Mouse (Mus musculus): ENCODE results near the gene Abhd12. TPM values are rescaled to one million over a fixed set of nuclear protein-coding genes. Genes with fewer than 3 reads are reported as not detected.
"Not testable (repeated sequence)": the region's sequence is repeated elsewhere in the genome, so short reads cannot be mapped to it uniquely, and the experiment has no call there.

Abhd12 gene
- total RNA-seq, 2 experiments from 2014 or later, result 239 to 243 TPM

DNA sequence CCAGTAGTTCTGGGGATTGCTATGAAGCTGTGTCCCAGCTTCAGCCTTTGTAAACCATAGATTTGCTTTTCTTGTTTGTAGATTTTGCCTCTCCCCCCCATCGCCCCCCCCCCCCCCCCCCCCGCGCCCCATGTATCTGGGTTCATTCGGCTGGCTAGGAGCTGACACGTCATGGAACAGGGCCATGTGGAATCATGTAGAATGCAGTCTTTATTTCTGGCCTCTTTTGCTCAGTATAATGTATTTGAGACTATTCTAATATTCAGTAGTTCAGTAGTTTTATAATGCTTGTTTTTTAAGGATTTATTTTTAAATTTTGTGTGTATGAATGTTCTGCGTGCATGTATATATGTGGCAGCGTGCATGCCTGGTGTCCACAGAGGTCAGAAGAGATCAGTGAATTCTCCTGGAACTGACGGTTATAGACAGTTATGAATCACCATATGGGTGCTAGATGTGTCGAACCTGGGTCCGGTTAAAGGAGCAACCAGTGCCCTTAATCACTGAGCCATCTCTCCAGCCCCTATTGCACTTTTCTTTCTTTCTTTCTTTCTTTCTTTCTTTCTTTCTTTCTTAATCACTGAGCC, 5.8 kb upstream of the Abhd12 start:
- DNase-seq (ENCODE audit: low spot score in 2 of 2), result no peak

DNA sequence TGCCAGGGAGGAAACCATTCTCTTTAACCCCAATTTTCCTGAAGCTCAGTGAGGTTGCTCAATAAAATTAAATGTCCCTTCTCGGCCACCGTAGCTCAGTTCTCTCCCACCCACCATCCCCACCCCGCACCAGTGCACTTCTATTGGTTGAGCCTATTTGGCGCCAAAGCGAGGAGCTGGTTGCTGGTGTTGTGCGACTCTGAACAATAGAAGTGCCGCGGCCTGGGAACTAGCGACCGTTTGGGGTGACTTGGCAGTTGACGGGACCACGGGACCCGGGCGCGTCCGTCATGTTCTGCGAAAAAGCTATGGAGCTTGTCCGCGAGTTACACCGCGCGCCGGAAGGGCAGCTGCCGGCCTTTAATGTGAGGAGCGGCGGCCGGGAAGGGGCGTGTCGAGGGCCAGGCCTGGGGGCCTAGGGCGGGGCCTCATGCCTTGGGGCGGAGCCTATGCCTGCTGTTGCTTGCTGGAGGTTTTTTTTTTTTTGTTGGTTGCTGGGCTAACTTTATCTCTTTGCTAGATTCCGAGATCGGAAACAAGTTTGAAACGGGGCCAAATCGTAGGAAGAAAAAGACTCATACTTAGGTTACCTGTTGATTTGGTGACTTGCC, 5.0 kb upstream of the Abhd12 start:
- peak; percentile 89 to 93 for DNase-seq (ENCODE audit: low spot score in 2 of 2)

- not testable (repeated sequence) for DNase-seq (ENCODE audit: low spot score in 2 of 2)
Observed at GRCm38 (mm10) chr2:150908881-150909280, 4.3 kb upstream of the Abhd12 start.

- DNase-seq (ENCODE audit: low spot score in 2 of 2), result no peak
Observed at GRCm38 (mm10) chr2:150904936-150905450, 452 bp upstream of the Abhd12 start, which contains the start of gene Gins1. Gene Gins1 (plus strand): TSS chr2:150905400.

DNA sequence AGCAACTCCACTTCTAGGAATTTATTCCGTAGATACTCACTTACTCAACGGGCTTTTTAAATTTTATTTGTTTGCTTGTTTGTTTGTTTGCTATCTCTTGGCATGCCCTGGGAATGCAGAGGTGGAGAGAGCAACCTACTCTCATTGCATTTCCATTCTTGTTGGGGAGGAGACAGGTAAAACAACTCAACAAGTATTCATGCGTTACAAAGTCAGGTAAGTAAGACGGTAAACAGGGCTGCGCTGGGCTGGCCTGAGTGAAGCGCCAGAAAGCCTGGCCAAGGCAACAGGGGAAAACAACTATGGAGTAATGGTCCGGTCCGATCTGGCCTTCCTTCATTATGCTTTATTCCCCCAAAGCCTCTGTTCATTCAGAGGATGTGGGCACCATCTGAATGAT, 2.2 kb downstream of the Abhd12 start:
- no peak for DNase-seq (ENCODE audit: low spot score in 2 of 2)

GRCm38 (mm10) chr2:150900341-150900740, 4.2 kb downstream of the Abhd12 start:
- DNase-seq (ENCODE audit: low spot score in 2 of 2), result no peak

DNA sequence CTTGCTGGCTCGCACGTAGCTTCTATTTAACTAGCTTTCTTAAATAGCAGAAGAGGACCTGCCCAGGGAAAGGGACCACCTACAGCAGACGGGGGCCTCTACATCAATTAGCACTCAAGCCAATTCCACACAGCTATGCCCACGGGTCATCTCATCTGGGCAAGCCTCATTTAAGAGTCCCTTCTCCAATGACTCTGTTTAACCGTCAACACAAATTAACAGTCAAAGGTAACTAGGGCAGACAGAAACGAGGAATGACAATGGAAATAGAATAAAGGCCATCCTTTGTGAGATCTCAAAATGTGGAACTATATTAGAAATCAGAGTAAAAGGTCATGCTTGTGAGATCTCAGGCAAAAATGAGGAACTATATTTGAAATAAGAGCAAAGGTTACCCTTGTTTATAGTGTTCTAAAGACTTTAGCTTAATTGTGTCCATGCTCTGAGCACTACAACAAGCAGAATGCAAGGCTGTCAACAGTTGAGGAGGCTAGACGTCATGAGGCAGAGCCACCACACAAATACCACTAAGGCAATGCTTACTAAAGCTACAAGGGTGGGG, 8.8 kb downstream of the Abhd12 start:
- DNase-seq (ENCODE audit: low spot score in 2 of 2), result no peak

DNA sequence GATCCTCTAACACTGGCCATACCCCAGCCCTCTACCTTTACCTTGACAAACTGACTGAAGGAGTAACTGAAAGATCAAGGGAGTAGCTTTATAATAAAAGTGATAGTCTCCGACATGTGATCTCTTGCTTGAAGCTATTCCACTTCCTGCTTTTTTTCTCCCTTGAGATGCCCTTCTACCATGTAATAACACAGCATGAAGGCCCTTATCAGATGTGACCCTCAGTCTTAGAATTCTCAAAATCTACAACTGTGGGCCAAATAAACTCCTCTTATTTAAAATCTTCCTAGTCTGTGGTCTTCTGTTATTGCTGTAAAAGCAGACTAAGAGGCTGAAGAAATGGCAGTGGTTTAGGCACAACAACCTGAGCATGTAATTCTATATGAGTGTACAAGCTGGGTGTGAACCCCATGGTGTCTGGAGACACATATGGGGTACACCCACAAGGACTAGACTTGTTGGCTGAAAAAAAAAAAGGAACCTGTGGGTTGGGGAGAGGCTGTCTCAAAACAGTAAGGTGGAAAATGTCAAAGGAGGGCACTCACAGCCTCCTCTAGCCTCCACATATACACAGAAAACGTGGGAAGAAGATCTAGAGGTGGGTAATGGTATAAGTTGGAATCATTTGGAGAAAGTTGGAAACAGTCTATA, 9.8 kb downstream of the Abhd12 start:
- DNase-seq (ENCODE audit: low spot score in 2 of 2), result no peak

- DNase-seq (ENCODE audit: low spot score in 2 of 2), result no peak
Observed at GRCm38 (mm10) chr2:150887370-150887769, 17.2 kb downstream of the Abhd12 start.

GRCm38 (mm10) chr2:150886315-150886714, 18.2 kb downstream of the Abhd12 start:
- no peak for DNase-seq (ENCODE audit: low spot score in 2 of 2)

GRCm38 (mm10) chr2:150885814-150886213, 18.7 kb downstream of the Abhd12 start:
- DNase-seq (ENCODE audit: low spot score in 2 of 2), result no peak

DNA sequence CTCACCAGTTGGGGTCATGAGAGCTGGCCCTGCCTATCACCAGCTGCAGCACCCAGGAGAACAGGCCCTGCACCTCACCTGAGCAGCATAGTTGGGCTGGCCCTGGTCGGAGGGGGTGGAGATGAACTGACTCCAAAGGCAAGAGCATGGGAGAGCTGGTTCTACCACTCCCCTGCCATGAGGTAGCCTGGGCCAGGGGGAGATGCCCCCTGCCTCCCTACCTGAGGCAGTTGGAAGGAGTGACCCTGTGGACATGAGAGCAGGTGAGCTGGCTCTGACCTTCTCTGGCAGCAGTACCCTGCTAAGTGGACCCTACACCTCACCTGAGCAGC, 19.8 kb downstream of the Abhd12 start:
- DNase-seq (ENCODE audit: low spot score in 2 of 2), result no peak

- no peak for DNase-seq (ENCODE audit: low spot score in 2 of 2)
Observed at GRCm38 (mm10) chr2:150884075-150884778, 20.3 kb downstream of the Abhd12 start.

- DNase-seq (ENCODE audit: low spot score in 2 of 2), result no peak
Observed at GRCm38 (mm10) chr2:150877561-150877960, 27.0 kb downstream of the Abhd12 start.

- DNase-seq (ENCODE audit: low spot score in 2 of 2), result no peak
Observed at GRCm38 (mm10) chr2:150875226-150875625, 29.3 kb downstream of the Abhd12 start.

- no peak for DNase-seq (ENCODE audit: low spot score in 2 of 2)
Observed at GRCm38 (mm10) chr2:150874508-150874907, 30.0 kb downstream of the Abhd12 start.

- DNase-seq (ENCODE audit: low spot score in 2 of 2), result no peak
Observed at GRCm38 (mm10) chr2:150869446-150869845, 35.1 kb downstream of the Abhd12 start.

DNA sequence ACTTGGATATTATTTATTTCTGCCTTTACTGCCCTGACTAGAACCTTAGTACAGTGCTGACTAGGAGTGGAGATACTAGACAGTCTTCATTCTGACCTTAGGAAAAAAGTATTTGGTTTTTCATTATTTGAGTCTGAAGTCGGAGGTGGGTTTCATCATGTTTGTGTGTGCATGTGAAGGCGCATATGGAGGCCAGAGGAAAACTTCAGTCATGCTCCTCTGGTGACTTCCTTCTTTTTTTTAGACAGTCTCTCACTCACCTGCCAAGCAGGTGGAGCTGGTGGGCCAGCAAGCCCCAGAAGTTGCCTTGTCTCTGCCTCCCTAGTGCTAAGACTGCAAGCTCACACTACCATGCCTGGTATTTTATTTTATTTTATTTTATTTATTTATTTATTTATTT, 37.5 kb downstream of the Abhd12 start:
- DNase-seq (ENCODE audit: low spot score in 2 of 2), result no peak

DNA sequence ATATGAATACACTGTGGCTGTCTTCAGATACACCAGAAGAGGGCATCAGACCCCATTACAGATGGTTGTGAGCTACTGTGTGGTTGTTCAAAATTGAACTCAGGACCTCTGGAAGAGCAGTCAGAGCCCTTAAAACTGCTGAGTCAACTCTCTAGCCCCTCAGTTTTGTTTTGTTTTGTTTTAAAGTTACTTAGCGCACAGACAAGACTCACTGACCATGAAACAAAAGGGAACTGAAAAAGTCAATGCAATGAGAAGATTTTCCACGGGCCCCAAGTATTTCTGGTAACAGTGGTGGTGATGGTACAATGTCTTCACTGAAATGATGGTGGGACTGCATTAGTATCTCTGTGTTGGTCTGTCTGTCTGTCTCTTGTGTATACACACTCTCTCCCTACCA, 43.4 kb downstream of the Abhd12 start:
- DNase-seq (ENCODE audit: low spot score in 2 of 2), result no peak

- no peak for DNase-seq (ENCODE audit: low spot score in 2 of 2)
Observed at GRCm38 (mm10) chr2:150859709-150860470, 44.7 kb downstream of the Abhd12 start.

All from layer of hippocampus, postnatal 14 days (tissue).